Mouse (Mus musculus) forebrain, embryonic 16.5 days (tissue): ENCODE results near the gene Ms4a6d. TPM values are rescaled to one million over a fixed set of nuclear protein-coding genes. Genes with fewer than 3 reads are reported as not detected.
A peak's percentile ranks its signal among the peaks of the same experiment; 100 is the strongest.

Experiments
- ATAC-seq: fragments of 200-750 bp; cut with Nextera tagmentation; 2 replicates; pipeline ENCODE4 v1.8.0; 2017; ENCODE audit warnings: mild to moderate bottlenecking, moderate library complexity
- H3K27ac ChIP-seq: fragments of 300-500 bp; sonication (generic); 2 replicates; pipeline ENCODE4 v1.5.1; 2014; ENCODE audit warnings: low read length, control low read depth
- H3K27me3 ChIP-seq: fragments of 300-500 bp; sonication (generic); replicated peaks from 2 replicates; pipeline ENCODE4 v1.6.1; 2014; ENCODE audit warnings: low read length; ENCODE audit not compliant: control insufficient read depth, insufficient read depth
- H3K36me3 ChIP-seq: fragments of 300-500 bp; sonication (generic); 2 replicates; pipeline ENCODE4 v1.6.1; 2014; ENCODE audit not compliant: control insufficient read depth, insufficient read depth
- H3K4me1 ChIP-seq: fragments of 300-500 bp; sonication (generic); replicated peaks from 2 replicates; pipeline ENCODE4 v1.6.1; 2014; ENCODE audit warnings: low read length; ENCODE audit not compliant: control insufficient read depth, insufficient read depth
- H3K4me2 ChIP-seq: fragments of 300-500 bp; sonication (generic); 2 replicates; pipeline ENCODE4 v1.6.1; 2014; ENCODE audit warnings: mild to moderate bottlenecking, low read length, control low read depth
- H3K4me3 ChIP-seq: fragments of 300-500 bp; sonication (generic); replicated peaks from 2 replicates; pipeline ENCODE4 v1.5.1; 2014; ENCODE audit warnings: mild to moderate bottlenecking, low read length, control low read depth
- H3K9ac ChIP-seq: fragments of 300-500 bp; sonication (generic); replicated peaks from 2 replicates; pipeline ENCODE4 v1.6.1; 2014; ENCODE audit warnings: low read depth, low read length, control low read depth
- H3K9me3 ChIP-seq: fragments of 300-500 bp; sonication (generic); 2 replicates; pipeline ENCODE4 v1.6.1; 2016; ENCODE audit warnings: low read length; ENCODE audit not compliant: control insufficient read depth
- WGBS: fragments of 180-500 bp; shearing (Covaris S2); extraction: QIAGEN DNeasy Blood & Tissue Kit; methylation state at CpG from one replicate; pipeline ENCODE4 v1.1.7; 2014; 5-methylcytosine and 5-hydroxymethylcytosine counted together
- polyA plus RNA-seq: library from polyadenylated mRNA; unstranded; fragments of >200 nt; fragmentation: Nextera tagmentation; extraction: Ambion mirVana; gene quantifications from 2 replicates; pipeline ENCODE4 v1.2.1, GENCODE M21; 2015

The Ms4a6d gene
- polyA plus RNA-seq, 1 experiment from 2014 or later: 1.4 TPM

DNA sequence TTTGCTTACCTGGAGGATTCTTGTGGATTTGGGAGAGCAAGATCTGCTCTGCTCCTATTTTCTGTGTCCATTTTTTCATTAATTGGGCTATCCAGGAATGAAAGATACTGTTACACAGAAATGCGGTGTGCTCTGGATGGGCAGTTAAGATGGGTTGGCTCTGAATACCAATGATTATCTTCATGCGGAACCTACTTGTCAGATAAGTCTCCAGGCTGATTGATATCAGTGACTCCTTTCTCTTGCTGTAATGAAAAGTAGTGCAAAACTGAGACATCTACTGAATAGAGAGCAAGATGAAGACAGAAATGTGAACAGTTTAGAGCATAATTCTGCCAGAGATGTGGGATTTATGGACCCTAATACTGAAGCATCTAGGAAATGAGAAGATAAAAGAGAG lies 18.9 kb upstream of the Ms4a6d start, which contains the start of gene Ms4a2:
Gene Ms4a2, minus strand, starts transcription at position 169 of the 400 bp plus-strand sequence.
- 88% methylated on average over 2 of the region's 2 CpGs for WGBS

GRCm38 (mm10) chr19:11617983-11618382 lies 13.3 kb upstream of the Ms4a6d start:
- H3K4me3 ChIP-seq: no peak overlapping the region
- H3K36me3 ChIP-seq: no peaks in the 10 kb centered on the region
- H3K9me3 ChIP-seq: no peaks in the 10 kb centered on the region
- H3K27me3 ChIP-seq: no peaks in the 10 kb centered on the region
- no peaks in the 10 kb centered on the region for H3K4me1 ChIP-seq
- no peak overlapping the region for H3K27ac ChIP-seq
- no peak overlapping the region for H3K4me2 ChIP-seq
- H3K9ac ChIP-seq: no peak overlapping the region
- ATAC-seq: no peak

More for the DNA sequence above, 18.9 kb upstream of the Ms4a6d start, which contains the start of gene Ms4a2:
- Histone ChIP-seq H3K36me3 (no peaks in the 10 kb centered on the region), H3K4me1 (no peaks in the 10 kb centered on the region), H3K4me3 (no peak within 1 kb of the TSS), H3K9me3 (no peaks in the 10 kb centered on the region), H3K27ac (no peak within 1 kb of the TSS), H3K4me2 (no peak within 1 kb of the TSS), H3K27me3 (no peaks in the 10 kb centered on the region), H3K9ac (no peak within 1 kb of the TSS)
- ATAC-seq: no peak

DNA sequence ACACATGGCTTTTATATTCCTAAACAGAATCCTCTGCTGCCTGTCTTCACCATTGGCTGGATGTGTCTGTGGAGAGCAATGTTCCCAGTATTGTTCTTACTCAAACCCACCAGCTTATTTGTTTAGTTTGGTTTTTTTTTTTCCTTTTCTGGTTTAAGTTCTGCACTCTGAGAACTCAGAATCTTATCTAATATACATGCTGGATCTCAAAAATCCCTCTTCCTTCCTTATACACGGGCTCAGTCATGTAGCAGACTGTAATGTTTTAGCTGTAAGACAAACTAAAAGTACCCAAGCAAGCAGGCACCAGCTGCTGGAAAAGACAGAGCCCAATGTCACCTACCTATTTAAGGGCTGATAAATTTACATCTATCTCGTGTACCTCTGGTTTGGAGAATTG lies 10.2 kb upstream of the Ms4a6d start:
- H3K4me1 ChIP-seq: no peaks in the 10 kb centered on the region
- no peak for ATAC-seq
- H3K27ac ChIP-seq: no peak overlapping the region
- H3K36me3 ChIP-seq: no peaks in the 10 kb centered on the region
- WGBS: 83% methylated on average over 2 of the region's 2 CpGs
- H3K9ac ChIP-seq: no peak overlapping the region
- no peak overlapping the region for H3K4me2 ChIP-seq
- H3K9me3 ChIP-seq: no peaks in the 10 kb centered on the region
- no peak overlapping the region for H3K4me3 ChIP-seq
- no peaks in the 10 kb centered on the region for H3K27me3 ChIP-seq

GRCm38 (mm10) chr19:11613776-11614443 lies 9.3 kb upstream of the Ms4a6d start:
- Histone ChIP-seq H3K4me2 (no peak overlapping the region), H3K4me1 (no peaks in the 10 kb centered on the region), H3K27ac (no peak overlapping the region), H3K9ac (no peak overlapping the region), H3K4me3 (no peak overlapping the region), H3K9me3 (no peaks in the 10 kb centered on the region), H3K27me3 (no peaks in the 10 kb centered on the region), H3K36me3 (no peaks in the 10 kb centered on the region)
- ATAC-seq: no peak
- 72% methylated on average over 8 of the region's 8 CpGs for WGBS

DNA sequence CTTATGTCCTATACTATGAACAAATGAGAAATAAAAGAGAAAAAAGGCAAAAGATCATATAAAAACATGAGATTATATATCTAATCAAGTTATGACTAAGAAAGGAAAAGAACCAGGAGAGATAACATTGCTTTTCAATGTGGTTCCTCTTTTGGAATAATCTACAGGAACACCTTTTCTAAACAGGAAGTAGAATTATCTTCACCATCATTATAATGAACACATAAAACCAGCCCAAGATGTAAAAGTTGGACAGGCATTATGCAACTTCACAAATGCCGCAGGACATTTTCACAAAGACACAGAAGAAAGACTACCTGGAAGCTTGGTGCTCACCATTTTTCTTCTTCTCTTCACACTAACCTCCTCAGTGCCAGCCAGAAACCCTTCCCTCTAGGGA lies 8.4 kb upstream of the Ms4a6d start:
- Histone ChIP-seq H3K9ac (no peak overlapping the region), H3K27ac (no peak overlapping the region), H3K4me1 (no peaks in the 10 kb centered on the region), H3K4me3 (no peak overlapping the region), H3K27me3 (no peaks in the 10 kb centered on the region), H3K9me3 (no peaks in the 10 kb centered on the region), H3K36me3 (no peaks in the 10 kb centered on the region), H3K4me2 (no peak overlapping the region)
- 100% methylated on average over 1 of the region's 1 CpGs for WGBS
- ATAC-seq: no peak

GRCm38 (mm10) chr19:11612293-11612692 lies 7.6 kb upstream of the Ms4a6d start:
- no peak overlapping the region for H3K27ac ChIP-seq
- no peak overlapping the region for H3K4me3 ChIP-seq
- H3K9ac ChIP-seq: no peak overlapping the region
- no peaks in the 10 kb centered on the region for H3K9me3 ChIP-seq
- no peak for ATAC-seq
- whole genome bisulfite sequencing: 64% methylated on average over 2 of the region's 2 CpGs
- no peak overlapping the region for H3K4me2 ChIP-seq
- no peaks in the 10 kb centered on the region for H3K4me1 ChIP-seq
- no peaks in the 10 kb centered on the region for H3K27me3 ChIP-seq
- H3K36me3 ChIP-seq: no peaks in the 10 kb centered on the region

GRCm38 (mm10) chr19:11611541-11611945 lies 6.9 kb upstream of the Ms4a6d start:
- Histone ChIP-seq H3K27ac (no peak overlapping the region), H3K36me3 (no peaks in the 10 kb centered on the region)

DNA sequence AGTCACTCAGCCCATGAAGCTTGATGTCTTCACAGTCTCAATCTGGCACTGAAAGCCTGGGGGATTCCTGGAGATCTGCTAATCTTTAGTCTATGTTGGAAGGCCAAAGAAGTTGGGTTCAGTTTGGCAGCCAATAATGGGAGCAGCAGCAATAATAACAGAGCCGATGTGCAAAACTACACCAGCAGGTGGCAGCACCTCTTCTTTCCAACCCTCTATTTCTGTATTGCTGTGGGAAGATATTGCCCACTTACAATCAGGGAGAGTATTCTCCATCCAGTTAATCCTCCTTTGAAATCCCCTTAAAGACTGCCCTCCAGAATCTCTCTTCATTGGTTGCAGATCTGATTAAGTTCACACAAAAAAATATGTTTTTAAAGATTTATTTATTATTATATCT lies 3.5 kb upstream of the Ms4a6d start:
- Histone ChIP-seq H3K4me1 (no peaks in the 10 kb centered on the region), H3K4me2 (no peak overlapping the region), H3K9me3 (no peaks in the 10 kb centered on the region), H3K27me3 (no peaks in the 10 kb centered on the region), H3K27ac (no peak overlapping the region), H3K9ac (no peak overlapping the region), H3K4me3 (no peak overlapping the region), H3K36me3 (no peaks in the 10 kb centered on the region)
- ATAC-seq: no peak
- 14% methylated on average over 1 of the region's 1 CpGs for WGBS

More at GRCm38 (mm10) chr19:11611541-11611945, 6.9 kb upstream of the Ms4a6d start:
- no peaks in the 10 kb centered on the region for H3K27me3 ChIP-seq
- no peaks in the 10 kb centered on the region for H3K9me3 ChIP-seq
- no peak overlapping the region for H3K4me2 ChIP-seq
- no peak overlapping the region for H3K9ac ChIP-seq
- peak; percentile 73 for ATAC-seq
- H3K4me1 ChIP-seq: no peaks in the 10 kb centered on the region
- WGBS: 30% methylated on average over 6 of the region's 6 CpGs
- no peak overlapping the region for H3K4me3 ChIP-seq

- no peak overlapping the region for H3K9ac ChIP-seq
- H3K4me1 ChIP-seq: no peaks in the 10 kb centered on the region
- no peak overlapping the region for H3K27ac ChIP-seq
- H3K9me3 ChIP-seq: no peaks in the 10 kb centered on the region
- no peak overlapping the region for H3K4me3 ChIP-seq
- H3K36me3 ChIP-seq: no peaks in the 10 kb centered on the region
- no peaks in the 10 kb centered on the region for H3K27me3 ChIP-seq
- no peak overlapping the region for H3K4me2 ChIP-seq
- no peak for ATAC-seq
- WGBS: 85% methylated on average over 2 of the region's 2 CpGs
Observed at GRCm38 (mm10) chr19:11602026-11602425, 2.6 kb downstream of the Ms4a6d start.

GRCm38 (mm10) chr19:11601349-11601748 lies 3.3 kb downstream of the Ms4a6d start:
- no peak overlapping the region for H3K27ac ChIP-seq
- H3K4me1 ChIP-seq: no peaks in the 10 kb centered on the region
- WGBS: 86% methylated on average over 3 of the region's 3 CpGs
- H3K4me2 ChIP-seq: no peak overlapping the region
- no peak overlapping the region for H3K9ac ChIP-seq
- H3K27me3 ChIP-seq: no peaks in the 10 kb centered on the region
- H3K4me3 ChIP-seq: no peak overlapping the region
- no peaks in the 10 kb centered on the region for H3K9me3 ChIP-seq
- H3K36me3 ChIP-seq: no peaks in the 10 kb centered on the region
- ATAC-seq: no peak
